Mouse (Mus musculus) erythroblast, adult 5-6 weeks (primary cell): ENCODE data around the gene Ggps1. TPM values are rescaled to one million over a fixed set of nuclear protein-coding genes. Genes with fewer than 3 reads are reported as not detected.

Source experiments
- ATAC-seq: replicated peaks from 2 replicates; pipeline ENCODE4 v1.8.0; 2016; ENCODE audit warnings: moderate number of reproducible peaks, mild to moderate bottlenecking, moderate TSS enrichment, inconsistent platforms; ENCODE audit not compliant: poor library complexity, low FRiP score, severe bottlenecking
- total RNA-seq, 2 experiments: library from RNA; stranded (forward) in 1 of 2; stranded (reverse) in 1 of 2; fragments of 150-400 nt in 1 of 2; fragments of 200-764, 138-1000 nt in 1 of 2; gene quantifications; 2 replicates each; pipeline versions ENCODE4 v1.2.3 to v1.2.4; 2015 to 2017; ENCODE audit warnings: low replicate concordance in 2 of 2

Ggps1 gene
- total RNA-seq (2015; ENCODE audit: low replicate concordance) (13.4 and 34.7 TPM in 2 replicates), total RNA-seq (2017; ENCODE audit: low replicate concordance) (25.8 and 30.6 TPM in 2 replicates)

- ATAC-seq = peak; percentile 92
Measured at GRCm38 (mm10) chr13:14063013-14063941, at the start of gene Ggps1, which contains the start of gene Arid4b. TSS of gene Ggps1 (minus strand) at chr13:14063488. TSS of gene Arid4b (plus strand) at chr13:14063232.

GRCm38 (mm10) chr13:14111146-14111545 is 47.9 kb upstream of the Ggps1 start:
- ATAC-seq = 0 out of 2 replicates have a peak, but pooled peaks have one; percentile 45

GRCm38 (mm10) chr13:14110154-14110873 is 47.0 kb upstream of the Ggps1 start:
- ATAC-seq = no peak

- no peak for ATAC-seq
Measured at GRCm38 (mm10) chr13:14103026-14103425, 39.7 kb upstream of the Ggps1 start.

- no peak for ATAC-seq
Measured at GRCm38 (mm10) chr13:14088669-14089068, 25.4 kb upstream of the Ggps1 start.

- ATAC-seq = 0 out of 2 replicates have a peak, but pooled peaks have one; percentile 51
Measured at GRCm38 (mm10) chr13:14075326-14075725, 12.0 kb upstream of the Ggps1 start.

- no peak for ATAC-seq
Measured at GRCm38 (mm10) chr13:14074371-14074770, 11.1 kb upstream of the Ggps1 start.

GRCm38 (mm10) chr13:14069291-14069690 is 6.0 kb upstream of the Ggps1 start:
- ATAC-seq = no peak

- no peak for ATAC-seq
Measured at GRCm38 (mm10) chr13:14068035-14068434, 4.7 kb upstream of the Ggps1 start.

GRCm38 (mm10) chr13:14065701-14066100 is 2.4 kb upstream of the Ggps1 start:
- ATAC-seq = no peak

- peak; percentile 28 for ATAC-seq
Measured at GRCm38 (mm10) chr13:14065028-14065380, 1.7 kb upstream of the Ggps1 start.

GRCm38 (mm10) chr13:14064341-14065027 is 1.2 kb upstream of the Ggps1 start:
- no peak for ATAC-seq

- peak; percentile 6 for ATAC-seq
Measured at GRCm38 (mm10) chr13:14063942-14064271, 619 bp upstream of the Ggps1 start.

GRCm38 (mm10) chr13:14062209-14063012 is 877 bp downstream of the Ggps1 start:
- ATAC-seq = peak; percentile 2

- no peak for ATAC-seq
Measured at GRCm38 (mm10) chr13:14059582-14059981, 3.7 kb downstream of the Ggps1 start.

- no peak for ATAC-seq
Measured at GRCm38 (mm10) chr13:14056801-14057200, 6.5 kb downstream of the Ggps1 start.

GRCm38 (mm10) chr13:14049878-14050277 is 13.4 kb downstream of the Ggps1 start:
- no peak for ATAC-seq

GRCm38 (mm10) chr13:14044521-14044920 is 18.8 kb downstream of the Ggps1 start:
- no peak for ATAC-seq

- ATAC-seq = no peak
Measured at GRCm38 (mm10) chr13:14043851-14044250, 19.4 kb downstream of the Ggps1 start.
